Mouse (Mus musculus) cerebellum, adult 2 months (tissue): Measurements from ENCODE around the gene Olfr521. TPM values are rescaled to one million over a fixed set of nuclear protein-coding genes. Genes with fewer than 3 reads are reported as not detected.

Source experiments
- DNase-seq, 2 experiments: peaks; one replicate each; pipeline ENCODE4 v3.0.0; 2021
- H3K27ac ChIP-seq: fragments of 200-500 bp; 2 replicates; pipeline ENCODE4 v1.5.1; 2012; ENCODE audit warnings: low read length, control low read depth, inconsistent platforms; ENCODE audit not compliant: insufficient read depth
- H3K27me3 ChIP-seq: fragments of 200-500 bp; 2 replicates; pipeline ENCODE4 v1.6.1; 2012; ENCODE audit warnings: inconsistent platforms, mild to moderate bottlenecking, low read length, moderate library complexity; ENCODE audit not compliant: control insufficient read depth, insufficient read depth
- H3K4me1 ChIP-seq: fragments of 200-500 bp; 2 replicates; pipeline ENCODE4 v1.6.1; 2011; ENCODE audit warnings: low read length; ENCODE audit not compliant: control insufficient read depth, insufficient read depth
- H3K4me3 ChIP-seq: fragments of 200-500 bp; replicated peaks from 2 replicates; pipeline ENCODE3; 2011; ENCODE audit warnings: mild to moderate bottlenecking, low read depth, low read length, control low read depth; ENCODE audit not compliant: insufficient read depth
- CTCF ChIP-seq: fragments of 200-500 bp; IDR thresholded peaks from 2 replicates; pipeline ENCODE4 v1.5.1; 2011; ENCODE audit warnings: low read depth, mild to moderate bottlenecking, control low read depth, low read length, moderate library complexity, borderline replicate concordance; ENCODE audit not compliant: insufficient read depth
- POLR2A ChIP-seq: fragments of 200-500 bp; IDR thresholded peaks from 2 replicates; pipeline ENCODE4 v1.6.1; 2011; ENCODE audit warnings: low read length, control low read depth, borderline replicate concordance; ENCODE audit not compliant: insufficient read depth
- WGBS: fragments of 180-500 bp; shearing (Covaris S2); methylation state at CpG from one replicate; pipeline ENCODE4 v1.1.7; 2018; 5-methylcytosine and 5-hydroxymethylcytosine counted together
- polyA plus RNA-seq: library from polyadenylated mRNA; depleted of rRNA; stranded (reverse); fragments of >200 nt; gene quantifications from 2 replicates; pipeline ENCODE4 v1.2.3, GENCODE M21; 2012

Olfr521 gene
- polyA plus RNA-seq, 1 experiment = not detected

GRCm38 (mm10) chr7:99783421-99783820 lies 20.1 kb downstream of the Olfr521 start:
- no peak for TF ChIP-seq POLR2A
- no peak for TF ChIP-seq CTCF
- H3K4me1 ChIP-seq = no peaks in the 10 kb centered on the region
- DNase-seq = no peak
- WGBS = 69% methylated on average over 7 of the region's 7 CpGs
- no peak overlapping the region for H3K27ac ChIP-seq
- no peaks in the 10 kb centered on the region for H3K27me3 ChIP-seq
- no peak overlapping the region for H3K4me3 ChIP-seq

DNA sequence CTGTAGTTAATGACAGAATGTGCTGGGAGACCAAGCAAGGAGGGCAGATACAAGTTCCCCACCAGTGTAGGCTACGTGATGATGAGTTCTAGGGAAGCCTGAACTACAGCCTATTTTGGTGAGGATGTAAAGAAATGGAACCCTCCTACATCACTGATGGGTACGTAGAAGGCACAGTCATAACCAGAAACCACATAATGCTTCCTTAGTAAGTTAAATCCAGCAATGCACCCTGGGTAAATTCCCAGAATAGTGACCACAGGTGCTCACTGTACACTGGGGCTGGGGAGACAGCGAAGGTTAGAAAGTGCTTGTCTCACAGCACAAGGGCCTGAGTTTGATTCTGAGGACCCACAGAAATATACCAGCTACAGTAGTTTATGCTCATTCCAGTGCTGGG lies 22.2 kb downstream of the Olfr521 start:
- DNase-seq = no peak
- no peak for TF ChIP-seq CTCF
- no peak for TF ChIP-seq POLR2A
- no peak overlapping the region for H3K27ac ChIP-seq
- H3K4me1 ChIP-seq = no peaks in the 10 kb centered on the region
- no peaks in the 10 kb centered on the region for H3K27me3 ChIP-seq
- 93% methylated on average over 3 of the region's 3 CpGs for WGBS
- no peak overlapping the region for H3K4me3 ChIP-seq

DNA sequence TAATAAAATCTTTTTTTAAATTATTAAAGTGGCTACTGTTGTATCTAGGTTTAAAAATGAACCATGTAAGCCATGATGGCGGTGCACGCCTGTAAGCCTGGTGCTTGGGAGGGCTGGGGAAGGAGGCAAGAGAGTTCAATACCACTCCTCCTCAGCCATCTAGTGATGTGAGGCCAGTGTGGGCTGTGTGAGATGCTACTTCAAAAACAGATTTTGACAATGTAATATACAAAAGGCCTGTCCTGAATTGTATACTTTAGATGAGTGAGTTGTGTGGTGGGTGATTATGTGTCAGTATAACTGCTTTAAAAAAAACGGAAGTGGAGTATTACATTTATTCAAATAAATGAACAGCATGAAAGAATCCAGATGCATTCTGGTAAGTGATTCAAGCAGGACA lies 23.5 kb downstream of the Olfr521 start:
- H3K4me3 ChIP-seq = no peak overlapping the region
- TF ChIP-seq POLR2A (no peak), CTCF (no peak)
- no peaks in the 10 kb centered on the region for H3K27me3 ChIP-seq
- 81% methylated on average over 3 of the region's 3 CpGs for WGBS
- no peaks in the 10 kb centered on the region for H3K4me1 ChIP-seq
- no peak overlapping the region for H3K27ac ChIP-seq
- DNase-seq = no peak

- Histone ChIP-seq H3K27me3 (no peaks in the 10 kb centered on the region), H3K27ac (no peak overlapping the region), H3K4me3 (no peak overlapping the region), H3K4me1 (no peaks in the 10 kb centered on the region)
- WGBS = 50% methylated on average over 2 of the region's 2 CpGs
- TF ChIP-seq CTCF (no peak), POLR2A (no peak)
- no peak for DNase-seq
These were observed 24.6 kb downstream of the Olfr521 start for GRCm38 (mm10) chr7:99787935-99788334.

GRCm38 (mm10) chr7:99788563-99788962 lies 25.3 kb downstream of the Olfr521 start:
- no peak for DNase-seq
- TF ChIP-seq POLR2A (no peak), CTCF (no peak)
- 37% methylated on average over 5 of the region's 5 CpGs for WGBS
- no peaks in the 10 kb centered on the region for H3K4me1 ChIP-seq
- H3K27ac ChIP-seq = no peak overlapping the region
- H3K4me3 ChIP-seq = no peak overlapping the region
- no peaks in the 10 kb centered on the region for H3K27me3 ChIP-seq

DNA sequence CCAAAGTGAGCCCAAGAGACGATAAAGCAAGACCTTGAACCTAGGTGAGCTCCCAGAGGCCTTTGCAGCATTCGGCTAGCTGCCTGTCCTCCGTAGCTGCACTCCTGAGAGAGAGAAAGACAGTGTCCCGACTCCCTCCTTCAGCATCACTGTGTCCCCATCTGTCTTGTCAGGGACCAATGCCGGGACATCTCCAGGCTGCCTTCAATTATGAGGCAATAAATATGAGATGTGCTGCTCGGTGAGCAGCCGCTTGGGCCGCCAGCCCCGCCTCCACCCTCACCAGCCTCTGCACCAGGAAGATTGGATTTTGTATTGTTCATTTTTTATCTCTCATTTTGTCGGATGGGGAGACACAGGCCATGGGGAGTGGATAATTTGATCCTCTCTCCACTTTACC lies 27.5 kb downstream of the Olfr521 start:
- TF ChIP-seq POLR2A (no peak), CTCF (no peak)

DNA sequence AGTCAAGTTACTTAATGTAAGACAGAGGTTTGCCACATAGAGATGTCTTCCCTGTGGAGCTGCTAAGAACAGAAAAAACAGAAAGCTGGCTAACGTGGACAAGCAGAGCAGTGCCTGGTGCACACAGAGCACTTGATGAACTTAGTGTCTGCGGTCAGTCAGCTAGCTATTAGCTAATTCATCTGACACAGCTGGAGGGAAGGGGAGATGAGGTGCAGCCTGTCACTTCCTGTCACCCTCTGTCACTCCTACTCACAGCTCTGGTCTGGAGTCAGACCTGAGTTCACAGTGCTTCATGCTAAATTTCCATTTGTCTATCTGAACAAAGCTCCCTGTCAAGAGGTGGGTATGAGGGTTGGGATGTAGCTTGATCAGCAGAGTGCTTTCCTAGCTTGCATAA lies 30.8 kb downstream of the Olfr521 start:
- WGBS = 70% methylated on average over 2 of the region's 2 CpGs
- Histone ChIP-seq H3K4me1 (peaks cover 2% of the 10 kb centered on the region; the same call in 1 of the 2 replicates), H3K27me3 (no peaks in the 10 kb centered on the region), H3K4me3 (no peak overlapping the region), H3K27ac (no peak overlapping the region)
- TF ChIP-seq CTCF = no peak
- no peak for TF ChIP-seq POLR2A
- DNase-seq = no peak

More for the DNA sequence above, 27.5 kb downstream of the Olfr521 start:
- H3K27me3 ChIP-seq = no peaks in the 10 kb centered on the region
- 78% methylated on average over 10 of the region's 10 CpGs for WGBS
- H3K4me1 ChIP-seq = peaks cover 1% of the 10 kb centered on the region; the same call in 1 of the 2 replicates
- H3K27ac ChIP-seq = no peak overlapping the region
- DNase-seq = no peak
- no peak overlapping the region for H3K4me3 ChIP-seq

DNA sequence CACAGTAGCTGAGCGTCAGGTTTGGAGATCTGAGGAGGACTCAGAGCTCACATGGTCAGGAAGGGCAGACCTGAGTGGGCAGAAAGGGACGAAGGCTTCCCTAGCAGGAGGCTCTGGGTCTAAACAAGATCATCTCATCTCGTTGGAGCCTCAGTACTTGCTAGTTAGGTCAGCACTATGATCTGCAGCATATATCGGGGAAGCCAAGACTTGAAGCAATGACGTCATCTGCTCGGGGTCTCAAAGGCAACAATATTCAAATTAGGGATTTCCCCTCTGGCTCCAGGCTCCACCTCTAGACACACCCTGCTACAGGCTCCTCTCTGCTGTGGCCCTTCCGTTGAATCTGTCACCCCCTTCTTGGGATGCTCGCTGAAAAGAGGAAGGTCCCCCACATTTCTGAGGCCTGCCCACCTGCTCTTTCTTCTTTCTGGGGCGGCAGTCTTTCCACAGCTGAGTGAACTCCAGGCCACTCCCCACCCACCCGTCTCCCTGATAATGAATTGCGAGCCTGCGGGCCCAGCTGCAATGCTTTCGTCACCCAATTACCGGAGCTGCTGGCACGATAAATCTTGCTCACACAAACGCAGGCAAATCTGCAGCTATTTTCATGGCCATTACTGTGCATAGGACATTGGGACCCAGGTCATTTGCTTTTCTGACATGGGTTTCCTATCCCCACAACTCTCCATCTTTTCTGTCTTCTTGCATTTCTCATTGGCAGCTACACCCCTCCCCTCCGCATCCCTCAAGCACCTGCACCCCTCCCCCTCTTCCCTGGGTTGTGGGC lies 32.1 kb downstream of the Olfr521 start:
- Histone ChIP-seq H3K27me3 (no peaks in the 10 kb centered on the region), H3K4me3 (no peak overlapping the region), H3K4me1 (peaks cover 2% of the 10 kb centered on the region; the same call in 1 of the 2 replicates), H3K27ac (no peak overlapping the region)
- TF ChIP-seq CTCF = no peak
- TF ChIP-seq POLR2A = no peak
- 16% methylated on average over 17 of the region's 17 CpGs for WGBS
- peak in 1 of 2 experiments; percentile 7 for DNase-seq
